Mouse (Mus musculus): ENCODE measurements around the gene Defb47. TPM values are rescaled to one million over a fixed set of nuclear protein-coding genes. Genes with fewer than 3 reads are reported as not detected.

Gene Defb47
- polyA plus RNA-seq, 1 experiment from 2014 or later = not detected

GRCm38 (mm10) chr14:62991849-62992510 lies 5.9 kb upstream of the Defb47 start:
- ATAC-seq (ENCODE audit: low FRiP score) = no peak
- no peak for DNase-seq (ENCODE audit: low spot score)
- Histone ChIP-seq H3K9ac (no peak overlapping the region), H3K4me2 (replicated peaks) (no peak overlapping the region), H3K27me3 (ENCODE audit: control insufficient read depth, insufficient read depth, low read length) (no peaks in the 10 kb centered on the region), H3K27ac (no peak overlapping the region), H3K9me3 (ENCODE audit: control insufficient read depth, low read length) (no peaks in the 10 kb centered on the region), H3K4me1 (replicated peaks; ENCODE audit: control insufficient read depth, insufficient read depth, low read length) (no peaks in the 10 kb centered on the region), H3K36me3 (replicated peaks; ENCODE audit: control insufficient read depth, insufficient read depth) (no peaks in the 10 kb centered on the region), H3K4me3 (replicated peaks; ENCODE audit: low read length) (no peak overlapping the region)
- 63% methylated on average over 7 of the region's 7 CpGs for WGBS

- Histone ChIP-seq H3K4me1 (replicated peaks; ENCODE audit: control insufficient read depth, insufficient read depth, low read length) (no peaks in the 10 kb centered on the region), H3K9ac (no peak overlapping the region), H3K9me3 (ENCODE audit: control insufficient read depth, low read length) (no peaks in the 10 kb centered on the region), H3K36me3 (replicated peaks; ENCODE audit: control insufficient read depth, insufficient read depth) (no peaks in the 10 kb centered on the region), H3K4me3 (replicated peaks; ENCODE audit: low read length) (no peak overlapping the region), H3K4me2 (replicated peaks) (no peak overlapping the region), H3K27me3 (ENCODE audit: control insufficient read depth, insufficient read depth, low read length) (no peaks in the 10 kb centered on the region), H3K27ac (no peak overlapping the region)
- no peak for DNase-seq (ENCODE audit: low spot score)
- 90% methylated on average over 4 of the region's 4 CpGs for WGBS
- no peak for ATAC-seq (ENCODE audit: low FRiP score)
Measured at GRCm38 (mm10) chr14:62998977-62999376, 1.1 kb downstream of the Defb47 start.

GRCm38 (mm10) chr14:63002588-63002987 lies 4.7 kb downstream of the Defb47 start:
- DNase-seq (ENCODE audit: low spot score) (no peak), ATAC-seq (ENCODE audit: low FRiP score) (no peak)
- no peak overlapping the region for H3K4me3 ChIP-seq (replicated peaks; ENCODE audit: low read length)
- no peaks in the 10 kb centered on the region for H3K36me3 ChIP-seq (replicated peaks; ENCODE audit: control insufficient read depth, insufficient read depth)
- no peaks in the 10 kb centered on the region for H3K9me3 ChIP-seq (ENCODE audit: control insufficient read depth, low read length)
- no peak overlapping the region for H3K9ac ChIP-seq
- no peaks in the 10 kb centered on the region for H3K4me1 ChIP-seq (replicated peaks; ENCODE audit: control insufficient read depth, insufficient read depth, low read length)
- no peak overlapping the region for H3K4me2 ChIP-seq (replicated peaks)
- H3K27me3 ChIP-seq (ENCODE audit: control insufficient read depth, insufficient read depth, low read length) = no peaks in the 10 kb centered on the region
- WGBS = 68% methylated on average over 2 of the region's 2 CpGs
- H3K27ac ChIP-seq = no peak overlapping the region

GRCm38 (mm10) chr14:63011471-63011870 lies 13.6 kb downstream of the Defb47 start, which contains the start of gene Defb43:
Gene Defb43 (plus strand): TSS chr14:63011771.
- ATAC-seq (ENCODE audit: low FRiP score) = no peak
- Histone ChIP-seq H3K9ac (no peak within 1 kb of the TSS), H3K4me3 (replicated peaks; ENCODE audit: low read length) (no peak within 1 kb of the TSS), H3K4me1 (replicated peaks; ENCODE audit: control insufficient read depth, insufficient read depth, low read length) (no peaks in the 10 kb centered on the region), H3K9me3 (ENCODE audit: control insufficient read depth, low read length) (no peaks in the 10 kb centered on the region), H3K27ac (no peak within 1 kb of the TSS), H3K4me2 (replicated peaks) (no peak within 1 kb of the TSS), H3K27me3 (ENCODE audit: control insufficient read depth, insufficient read depth, low read length) (no peaks in the 10 kb centered on the region), H3K36me3 (replicated peaks; ENCODE audit: control insufficient read depth, insufficient read depth) (no peaks in the 10 kb centered on the region)
- WGBS = 95% methylated on average over 5 of the region's 5 CpGs
- DNase-seq (ENCODE audit: low spot score) = no peak

- WGBS = 90% methylated on average over 4 of the region's 4 CpGs
Measured at GRCm38 (mm10) chr14:63013082-63013481, 15.2 kb downstream of the Defb47 start.

GRCm38 (mm10) chr14:63014667-63015066 lies 16.8 kb downstream of the Defb47 start:
- H3K27me3 ChIP-seq (ENCODE audit: control insufficient read depth, insufficient read depth, low read length) = no peaks in the 10 kb centered on the region
- H3K9ac ChIP-seq = no peak overlapping the region
- ATAC-seq (ENCODE audit: low FRiP score) (no peak), DNase-seq (ENCODE audit: low spot score) (no peak)
- no peak overlapping the region for H3K4me3 ChIP-seq (replicated peaks; ENCODE audit: low read length)
- 89% methylated on average over 4 of the region's 4 CpGs for WGBS
- H3K4me2 ChIP-seq (replicated peaks) = no peak overlapping the region
- H3K36me3 ChIP-seq (replicated peaks; ENCODE audit: control insufficient read depth, insufficient read depth) = no peaks in the 10 kb centered on the region
- H3K9me3 ChIP-seq (ENCODE audit: control insufficient read depth, low read length) = no peaks in the 10 kb centered on the region
- no peak overlapping the region for H3K27ac ChIP-seq
- no peaks in the 10 kb centered on the region for H3K4me1 ChIP-seq (replicated peaks; ENCODE audit: control insufficient read depth, insufficient read depth, low read length)

More at GRCm38 (mm10) chr14:63013082-63013481, 15.2 kb downstream of the Defb47 start:
- no peaks in the 10 kb centered on the region for H3K4me1 ChIP-seq (replicated peaks; ENCODE audit: control insufficient read depth, insufficient read depth, low read length)
- H3K27ac ChIP-seq = no peak overlapping the region
- no peaks in the 10 kb centered on the region for H3K27me3 ChIP-seq (ENCODE audit: control insufficient read depth, insufficient read depth, low read length)
- no peak overlapping the region for H3K4me3 ChIP-seq (replicated peaks; ENCODE audit: low read length)
- H3K36me3 ChIP-seq (replicated peaks; ENCODE audit: control insufficient read depth, insufficient read depth) = no peaks in the 10 kb centered on the region
- H3K4me2 ChIP-seq (replicated peaks) = no peak overlapping the region
- H3K9me3 ChIP-seq (ENCODE audit: control insufficient read depth, low read length) = no peaks in the 10 kb centered on the region
- H3K9ac ChIP-seq = no peak overlapping the region
- no peak for DNase-seq (ENCODE audit: low spot score)
- no peak for ATAC-seq (ENCODE audit: low FRiP score)

- DNase-seq (ENCODE audit: low spot score) (no peak), ATAC-seq (ENCODE audit: low FRiP score) (no peak)
- Histone ChIP-seq H3K4me2 (replicated peaks) (no peak overlapping the region), H3K27ac (no peak overlapping the region), H3K9me3 (ENCODE audit: control insufficient read depth, low read length) (no peaks in the 10 kb centered on the region), H3K36me3 (replicated peaks; ENCODE audit: control insufficient read depth, insufficient read depth) (no peaks in the 10 kb centered on the region), H3K4me1 (replicated peaks; ENCODE audit: control insufficient read depth, insufficient read depth, low read length) (no peaks in the 10 kb centered on the region), H3K4me3 (replicated peaks; ENCODE audit: low read length) (no peak overlapping the region), H3K27me3 (ENCODE audit: control insufficient read depth, insufficient read depth, low read length) (no peaks in the 10 kb centered on the region), H3K9ac (no peak overlapping the region)
- 59% methylated on average over 6 of the region's 6 CpGs for WGBS
Measured at GRCm38 (mm10) chr14:63020524-63021156, 22.8 kb downstream of the Defb47 start.

- DNase-seq (ENCODE audit: low spot score) (no peak), ATAC-seq (ENCODE audit: low FRiP score) (no peak)
- no peak within 1 kb of the TSS for H3K4me3 ChIP-seq (replicated peaks; ENCODE audit: low read length)
- no peak within 1 kb of the TSS for H3K9ac ChIP-seq
- H3K27me3 ChIP-seq (ENCODE audit: control insufficient read depth, insufficient read depth, low read length) = no peaks in the 10 kb centered on the region
- no peak within 1 kb of the TSS for H3K27ac ChIP-seq
- no peaks in the 10 kb centered on the region for H3K9me3 ChIP-seq (ENCODE audit: control insufficient read depth, low read length)
- WGBS = 79% methylated on average over 3 of the region's 3 CpGs
- H3K4me1 ChIP-seq (replicated peaks; ENCODE audit: control insufficient read depth, insufficient read depth, low read length) = no peaks in the 10 kb centered on the region
- H3K4me2 ChIP-seq (replicated peaks) = no peak within 1 kb of the TSS
- no peaks in the 10 kb centered on the region for H3K36me3 ChIP-seq (replicated peaks; ENCODE audit: control insufficient read depth, insufficient read depth)
Measured at GRCm38 (mm10) chr14:63046691-63047090, 48.8 kb downstream of the Defb47 start, which contains the start of gene Defb42. Gene Defb42 (plus strand): TSS chr14:63046991.

GRCm38 (mm10) chr14:63049910-63050370 lies 52.1 kb downstream of the Defb47 start, which contains the start of gene Defb30:
Gene Defb30 (minus strand): TSS chr14:63049960.
- H3K9ac ChIP-seq = no peak within 1 kb of the TSS
- no peaks in the 10 kb centered on the region for H3K36me3 ChIP-seq (replicated peaks; ENCODE audit: control insufficient read depth, insufficient read depth)
- no peaks in the 10 kb centered on the region for H3K27me3 ChIP-seq (ENCODE audit: control insufficient read depth, insufficient read depth, low read length)
- H3K4me2 ChIP-seq (replicated peaks) = no peak within 1 kb of the TSS
- H3K4me1 ChIP-seq (replicated peaks; ENCODE audit: control insufficient read depth, insufficient read depth, low read length) = no peaks in the 10 kb centered on the region
- H3K4me3 ChIP-seq (replicated peaks; ENCODE audit: low read length) = no peak within 1 kb of the TSS
- WGBS = 50% methylated on average over 11 of the region's 14 CpGs
- DNase-seq (ENCODE audit: low spot score) = no peak
- H3K9me3 ChIP-seq (ENCODE audit: control insufficient read depth, low read length) = no peaks in the 10 kb centered on the region
- no peak for ATAC-seq (ENCODE audit: low FRiP score)
- no peak within 1 kb of the TSS for H3K27ac ChIP-seq

Measured in hindbrain, embryonic 14.5 days (tissue).